Mouse (Mus musculus): Measurements from ENCODE around the gene Ccdc92b. TPM values are rescaled to one million over a fixed set of nuclear protein-coding genes. Genes with fewer than 3 reads are reported as not detected.

The Ccdc92b gene
- polyA plus RNA-seq, 1 experiment from 2014 or later, result 0.54 TPM

DNA sequence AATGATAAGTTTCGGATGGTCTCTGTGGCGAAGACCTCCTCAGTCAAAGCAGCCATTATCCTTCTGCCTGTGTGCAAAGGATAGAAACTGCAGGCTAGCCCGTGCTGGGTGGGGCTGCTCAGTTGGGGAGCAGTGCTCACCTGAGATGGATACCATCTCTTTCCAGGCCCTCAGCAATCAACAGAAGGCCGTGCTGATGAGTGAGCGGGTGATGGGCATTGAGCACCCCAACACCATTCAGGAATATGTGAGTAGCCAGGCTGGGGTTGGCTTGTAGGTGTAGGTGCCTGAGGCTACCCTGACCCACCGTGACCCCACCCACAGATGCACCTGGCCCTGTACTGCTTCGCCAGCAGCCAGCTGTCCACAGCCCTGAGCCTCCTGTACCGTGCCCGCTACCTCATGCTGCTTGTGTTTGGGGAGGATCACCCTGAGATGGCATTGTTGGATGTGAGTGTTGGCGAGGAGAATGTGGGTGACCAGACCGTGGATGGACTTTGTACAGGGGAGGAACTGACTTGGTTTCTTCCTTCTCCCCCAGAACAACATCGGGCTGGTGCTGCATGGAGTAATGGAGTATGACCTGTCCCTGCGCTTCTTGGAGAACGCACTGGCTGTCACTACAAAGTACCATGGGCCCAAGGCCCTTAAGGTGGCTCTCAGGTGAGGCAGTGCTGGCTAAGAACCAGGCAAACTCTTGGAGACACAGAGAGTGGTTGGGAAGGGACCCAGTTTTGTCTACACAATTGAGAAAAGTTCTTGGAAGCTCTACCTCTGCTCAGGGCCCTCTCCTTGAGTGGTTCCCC lies 47.6 kb downstream of the Ccdc92b start:
- no peaks in the 10 kb centered on the region for H3K9me3 ChIP-seq (ENCODE audit: control insufficient read depth, low read length)
- H3K4me1 ChIP-seq (ENCODE audit: control insufficient read depth, insufficient read depth, low read length), result no peaks in the 10 kb centered on the region
- no peak overlapping the region for H3K4me3 ChIP-seq (ENCODE audit: low read depth, low read length)
- ATAC-seq (ENCODE audit: low read depth), result no peak
- no peak overlapping the region for H3K27ac ChIP-seq (replicated peaks; ENCODE audit: low read depth, low read length)
- peaks cover 82% of the 10 kb centered on the region for H3K36me3 ChIP-seq (ENCODE audit: control insufficient read depth, insufficient read depth, low read length)
- no peak overlapping the region for H3K4me2 ChIP-seq (ENCODE audit: low read depth, low read length)
- no peaks in the 10 kb centered on the region for H3K27me3 ChIP-seq (replicated peaks; ENCODE audit: control insufficient read depth, insufficient read depth, low read length)
- no peak for DNase-seq (ENCODE audit: low spot score)
- H3K9ac ChIP-seq (ENCODE audit: low read depth, low read length), result no peak overlapping the region
- WGBS, result 91% methylated on average over 13 of the region's 14 CpGs

GRCm38 (mm10) chr11:74667582-74668010 lies 48.2 kb downstream of the Ccdc92b start:
- 98% methylated on average over 13 of the region's 13 CpGs for WGBS
- Histone ChIP-seq H3K36me3 (ENCODE audit: control insufficient read depth, insufficient read depth, low read length) (peaks cover 76% of the 10 kb centered on the region), H3K9me3 (ENCODE audit: control insufficient read depth, low read length) (no peaks in the 10 kb centered on the region), H3K27me3 (replicated peaks; ENCODE audit: control insufficient read depth, insufficient read depth, low read length) (no peaks in the 10 kb centered on the region), H3K4me3 (ENCODE audit: low read depth, low read length) (no peak overlapping the region), H3K27ac (replicated peaks; ENCODE audit: low read depth, low read length) (no peak overlapping the region), H3K4me1 (ENCODE audit: control insufficient read depth, insufficient read depth, low read length) (no peaks in the 10 kb centered on the region), H3K4me2 (ENCODE audit: low read depth, low read length) (no peak overlapping the region), H3K9ac (ENCODE audit: low read depth, low read length) (no peak overlapping the region)
- no peak for ATAC-seq (ENCODE audit: low read depth)
- no peak for DNase-seq (ENCODE audit: low spot score)

DNA sequence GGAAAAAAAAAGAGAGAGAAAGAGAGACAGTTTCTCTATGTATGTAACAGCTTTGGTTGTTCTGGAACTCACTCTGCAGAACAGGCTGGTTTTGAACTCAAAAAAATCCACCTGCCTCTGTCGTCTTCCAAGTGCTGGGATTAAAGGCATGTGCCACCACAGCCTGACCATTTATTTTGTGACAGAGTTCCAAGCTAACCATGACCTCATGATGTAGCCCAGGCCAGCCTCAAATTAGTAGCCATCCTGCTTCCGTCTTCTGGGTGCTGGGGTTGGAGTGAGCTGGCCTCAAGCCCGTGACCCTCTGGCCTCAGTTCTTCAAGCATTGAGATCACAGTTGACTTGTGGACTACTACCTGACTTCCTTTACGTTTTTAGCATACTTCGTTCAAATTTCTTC lies 49.1 kb downstream of the Ccdc92b start:
- no peak overlapping the region for H3K9ac ChIP-seq (ENCODE audit: low read depth, low read length)
- DNase-seq (ENCODE audit: low spot score) (no peak), ATAC-seq (ENCODE audit: low read depth) (no peak)
- H3K27ac ChIP-seq (replicated peaks; ENCODE audit: low read depth, low read length), result no peak overlapping the region
- H3K36me3 ChIP-seq (ENCODE audit: control insufficient read depth, insufficient read depth, low read length), result peaks cover 74% of the 10 kb centered on the region
- H3K4me1 ChIP-seq (ENCODE audit: control insufficient read depth, insufficient read depth, low read length), result no peaks in the 10 kb centered on the region
- H3K27me3 ChIP-seq (replicated peaks; ENCODE audit: control insufficient read depth, insufficient read depth, low read length), result no peaks in the 10 kb centered on the region
- no peak overlapping the region for H3K4me3 ChIP-seq (ENCODE audit: low read depth, low read length)
- 91% methylated on average over 5 of the region's 5 CpGs for WGBS
- H3K9me3 ChIP-seq (ENCODE audit: control insufficient read depth, low read length), result no peaks in the 10 kb centered on the region
- H3K4me2 ChIP-seq (ENCODE audit: low read depth, low read length), result no peak overlapping the region

- Histone ChIP-seq H3K36me3 (ENCODE audit: control insufficient read depth, insufficient read depth, low read length) (peaks cover 74% of the 10 kb centered on the region), H3K4me1 (ENCODE audit: control insufficient read depth, insufficient read depth, low read length) (no peaks in the 10 kb centered on the region), H3K27me3 (replicated peaks; ENCODE audit: control insufficient read depth, insufficient read depth, low read length) (no peaks in the 10 kb centered on the region), H3K4me2 (ENCODE audit: low read depth, low read length) (no peak overlapping the region), H3K4me3 (ENCODE audit: low read depth, low read length) (no peak overlapping the region), H3K27ac (replicated peaks; ENCODE audit: low read depth, low read length) (no peak overlapping the region), H3K9ac (ENCODE audit: low read depth, low read length) (no peak overlapping the region), H3K9me3 (ENCODE audit: control insufficient read depth, low read length) (no peaks in the 10 kb centered on the region)
- WGBS, result 93% methylated on average over 2 of the region's 2 CpGs
- ATAC-seq (ENCODE audit: low read depth) (no peak), DNase-seq (ENCODE audit: low spot score) (no peak)
These were observed 49.6 kb downstream of the Ccdc92b start for GRCm38 (mm10) chr11:74668971-74669370.

GRCm38 (mm10) chr11:74670151-74670550 lies 50.7 kb downstream of the Ccdc92b start:
- Histone ChIP-seq H3K4me1 (ENCODE audit: control insufficient read depth, insufficient read depth, low read length) (no peaks in the 10 kb centered on the region), H3K27ac (replicated peaks; ENCODE audit: low read depth, low read length) (no peak overlapping the region), H3K4me2 (ENCODE audit: low read depth, low read length) (no peak overlapping the region), H3K9ac (ENCODE audit: low read depth, low read length) (no peak overlapping the region), H3K36me3 (ENCODE audit: control insufficient read depth, insufficient read depth, low read length) (peaks cover 74% of the 10 kb centered on the region), H3K9me3 (ENCODE audit: control insufficient read depth, low read length) (no peaks in the 10 kb centered on the region), H3K4me3 (ENCODE audit: low read depth, low read length) (no peak overlapping the region), H3K27me3 (replicated peaks; ENCODE audit: control insufficient read depth, insufficient read depth, low read length) (no peaks in the 10 kb centered on the region)
- DNase-seq (ENCODE audit: low spot score) (no peak), ATAC-seq (ENCODE audit: low read depth) (no peak)

DNA sequence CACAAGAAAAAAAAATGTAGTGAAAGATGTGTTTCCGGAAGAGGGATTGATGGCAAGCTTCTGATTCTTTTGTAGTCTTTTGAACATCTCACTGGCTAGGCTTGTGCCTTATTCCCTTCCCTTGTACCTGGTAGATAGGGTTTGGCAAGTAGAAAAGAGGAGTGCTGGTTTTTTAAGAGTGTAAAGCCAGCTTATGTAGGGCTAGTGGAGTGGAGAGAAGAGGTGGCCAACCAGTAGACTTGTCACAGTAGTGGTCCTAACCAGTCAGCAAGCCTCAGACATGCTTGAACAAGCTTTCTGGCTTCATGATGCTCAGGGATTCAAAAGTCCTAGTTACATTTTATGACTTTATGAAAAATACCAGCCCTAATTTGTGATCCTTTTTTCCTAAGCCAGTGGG lies 51.6 kb downstream of the Ccdc92b start:
- Histone ChIP-seq H3K9ac (ENCODE audit: low read depth, low read length) (no peak overlapping the region), H3K4me2 (ENCODE audit: low read depth, low read length) (no peak overlapping the region), H3K27me3 (replicated peaks; ENCODE audit: control insufficient read depth, insufficient read depth, low read length) (no peaks in the 10 kb centered on the region), H3K4me3 (ENCODE audit: low read depth, low read length) (no peak overlapping the region), H3K9me3 (ENCODE audit: control insufficient read depth, low read length) (no peaks in the 10 kb centered on the region), H3K36me3 (ENCODE audit: control insufficient read depth, insufficient read depth, low read length) (peaks cover 72% of the 10 kb centered on the region), H3K4me1 (ENCODE audit: control insufficient read depth, insufficient read depth, low read length) (no peaks in the 10 kb centered on the region), H3K27ac (replicated peaks; ENCODE audit: low read depth, low read length) (no peak overlapping the region)
- no peak for ATAC-seq (ENCODE audit: low read depth)
- no peak for DNase-seq (ENCODE audit: low spot score)
- WGBS, result 84% methylated on average over 1 of the region's 1 CpGs

DNA sequence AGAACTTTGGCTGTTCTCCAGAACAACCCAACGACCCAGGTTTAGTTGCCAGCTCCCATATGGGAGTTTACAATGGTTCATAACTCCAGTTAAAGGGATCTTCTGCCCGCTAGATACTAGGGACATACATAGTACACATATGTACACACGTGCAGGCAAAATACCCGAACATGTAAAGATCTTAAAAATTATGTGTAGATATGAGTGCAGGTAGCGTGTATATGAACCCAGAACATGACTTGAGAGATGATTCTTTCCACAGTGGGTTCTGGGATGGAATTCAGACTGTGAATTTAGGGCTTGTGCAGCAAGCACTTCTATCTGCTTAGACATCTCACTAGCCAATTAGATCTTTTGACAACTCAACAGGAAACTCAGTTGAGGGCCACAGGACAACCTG lies 52.4 kb downstream of the Ccdc92b start:
- peaks cover 68% of the 10 kb centered on the region for H3K36me3 ChIP-seq (ENCODE audit: control insufficient read depth, insufficient read depth, low read length)

DNA sequence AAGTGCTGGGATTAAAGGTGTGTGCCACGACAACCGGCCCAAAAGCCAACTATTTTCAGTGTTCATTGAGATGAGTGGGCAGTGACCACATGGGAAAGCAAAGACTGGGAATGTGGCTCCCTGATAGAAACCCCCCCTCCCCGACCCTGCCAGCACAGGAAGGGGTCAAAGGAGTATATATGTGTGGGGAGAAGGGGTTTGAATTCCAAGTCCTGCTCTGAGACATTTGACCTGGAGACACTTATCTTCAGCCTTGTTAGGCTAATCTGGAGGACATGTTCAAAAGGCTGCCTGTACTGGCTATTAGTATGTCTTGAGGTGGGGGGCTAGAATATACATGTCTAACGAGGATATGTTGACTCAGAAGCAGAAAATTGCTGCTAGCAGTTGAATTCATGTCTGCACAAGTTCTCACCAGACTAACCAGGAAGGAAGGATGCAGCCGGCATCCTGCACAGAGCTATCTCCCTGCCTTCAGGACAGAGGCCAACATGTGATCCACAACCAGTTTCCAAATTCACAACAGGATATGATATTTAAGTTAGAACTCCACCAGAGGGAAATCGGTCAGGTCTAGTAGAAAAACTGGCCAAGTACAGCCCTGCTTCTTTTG lies 53.6 kb downstream of the Ccdc92b start:
- Histone ChIP-seq H3K4me3 (ENCODE audit: low read depth, low read length) (no peak overlapping the region), H3K9ac (ENCODE audit: low read depth, low read length) (no peak overlapping the region), H3K4me2 (ENCODE audit: low read depth, low read length) (no peak overlapping the region), H3K9me3 (ENCODE audit: control insufficient read depth, low read length) (no peaks in the 10 kb centered on the region), H3K27ac (replicated peaks; ENCODE audit: low read depth, low read length) (no peak overlapping the region), H3K4me1 (ENCODE audit: control insufficient read depth, insufficient read depth, low read length) (no peaks in the 10 kb centered on the region), H3K27me3 (replicated peaks; ENCODE audit: control insufficient read depth, insufficient read depth, low read length) (no peaks in the 10 kb centered on the region), H3K36me3 (ENCODE audit: control insufficient read depth, insufficient read depth, low read length) (peaks cover 68% of the 10 kb centered on the region)
- ATAC-seq (ENCODE audit: low read depth) (peak; percentile 8; the same call in 1 of the 2 replicates), DNase-seq (ENCODE audit: low spot score) (peak; percentile 49)
- 77% methylated on average over 6 of the region's 6 CpGs for WGBS

More for the DNA sequence above, 52.4 kb downstream of the Ccdc92b start:
- DNase-seq (ENCODE audit: low spot score) (no peak), ATAC-seq (ENCODE audit: low read depth) (no peak)
- Histone ChIP-seq H3K4me2 (ENCODE audit: low read depth, low read length) (no peak overlapping the region), H3K27me3 (replicated peaks; ENCODE audit: control insufficient read depth, insufficient read depth, low read length) (no peaks in the 10 kb centered on the region), H3K9me3 (ENCODE audit: control insufficient read depth, low read length) (no peaks in the 10 kb centered on the region), H3K27ac (replicated peaks; ENCODE audit: low read depth, low read length) (no peak overlapping the region), H3K9ac (ENCODE audit: low read depth, low read length) (no peak overlapping the region), H3K4me1 (ENCODE audit: control insufficient read depth, insufficient read depth, low read length) (no peaks in the 10 kb centered on the region), H3K4me3 (ENCODE audit: low read depth, low read length) (no peak overlapping the region)
- 88% methylated on average over 5 of the region's 5 CpGs for WGBS

GRCm38 (mm10) chr11:74673561-74673960 lies 54.2 kb downstream of the Ccdc92b start:
- DNase-seq (ENCODE audit: low spot score), result no peak
- ATAC-seq (ENCODE audit: low read depth), result no peak
- no peak overlapping the region for H3K4me3 ChIP-seq (ENCODE audit: low read depth, low read length)
- H3K27ac ChIP-seq (replicated peaks; ENCODE audit: low read depth, low read length), result no peak overlapping the region
- no peaks in the 10 kb centered on the region for H3K27me3 ChIP-seq (replicated peaks; ENCODE audit: control insufficient read depth, insufficient read depth, low read length)
- no peak overlapping the region for H3K4me2 ChIP-seq (ENCODE audit: low read depth, low read length)
- peaks cover 68% of the 10 kb centered on the region for H3K36me3 ChIP-seq (ENCODE audit: control insufficient read depth, insufficient read depth, low read length)
- no peaks in the 10 kb centered on the region for H3K4me1 ChIP-seq (ENCODE audit: control insufficient read depth, insufficient read depth, low read length)
- no peaks in the 10 kb centered on the region for H3K9me3 ChIP-seq (ENCODE audit: control insufficient read depth, low read length)
- H3K9ac ChIP-seq (ENCODE audit: low read depth, low read length), result no peak overlapping the region
- 83% methylated on average over 1 of the region's 1 CpGs for WGBS

All from embryonic facial prominence, embryonic 14.5 days (tissue).